Mouse (Mus musculus) heart, postnatal 10 days (tissue): ENCODE results near the gene Ubr3. TPM values are rescaled to one million over a fixed set of nuclear protein-coding genes. Genes with fewer than 3 reads are reported as not detected.

Experiments
- DNase-seq, 2 experiments: peaks; one replicate each; pipeline ENCODE4 v3.0.0; 2021
- intact Hi-C: fragments of 180-260 bp; cut with DNase I; formaldehyde crosslinking; loops from one replicate; pipeline ENCODE4 v1.15.1; 2025
- total RNA-seq, 2 experiments: library from RNA; stranded (reverse); gene quantifications; 2 replicates each; pipeline ENCODE4 v1.2.3; 2021

Ubr3 gene
- 100 to 1,000 TPM; 105 to 111 TPM for total RNA-seq

DNA sequence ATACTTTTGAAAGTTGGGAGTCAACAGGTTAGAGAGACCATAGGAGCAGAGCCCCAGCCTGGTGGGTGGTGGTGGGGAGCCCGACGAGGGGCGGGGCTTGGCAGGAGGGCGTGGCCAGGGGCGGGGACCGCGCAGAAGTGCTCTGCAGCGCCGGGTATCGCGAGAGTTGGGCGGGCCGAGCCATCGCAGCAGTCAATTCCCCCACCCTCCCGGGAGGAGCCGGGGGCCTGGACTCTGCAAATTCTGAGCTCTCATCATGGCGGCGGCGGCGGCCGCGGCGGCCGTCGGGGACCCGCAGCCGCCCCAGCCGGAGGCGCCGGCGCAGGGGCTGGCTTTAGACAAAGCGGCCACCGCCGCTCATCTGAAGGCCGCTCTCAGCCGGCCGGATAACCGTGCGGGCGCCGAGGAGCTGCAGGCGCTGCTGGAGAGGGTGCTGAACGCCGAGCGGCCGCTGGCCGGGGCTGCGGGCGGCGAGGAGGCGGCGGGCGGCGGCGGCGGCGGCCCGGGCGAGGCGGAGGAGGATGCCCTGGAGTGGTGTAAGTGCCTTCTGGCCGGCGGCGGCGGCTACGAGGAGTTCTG is at the start of gene Ubr3:
Gene Ubr3, plus strand, starts transcription at position 208 of the 579 bp plus-strand sequence.
- intact Hi-C loops = no loop called here

DNA sequence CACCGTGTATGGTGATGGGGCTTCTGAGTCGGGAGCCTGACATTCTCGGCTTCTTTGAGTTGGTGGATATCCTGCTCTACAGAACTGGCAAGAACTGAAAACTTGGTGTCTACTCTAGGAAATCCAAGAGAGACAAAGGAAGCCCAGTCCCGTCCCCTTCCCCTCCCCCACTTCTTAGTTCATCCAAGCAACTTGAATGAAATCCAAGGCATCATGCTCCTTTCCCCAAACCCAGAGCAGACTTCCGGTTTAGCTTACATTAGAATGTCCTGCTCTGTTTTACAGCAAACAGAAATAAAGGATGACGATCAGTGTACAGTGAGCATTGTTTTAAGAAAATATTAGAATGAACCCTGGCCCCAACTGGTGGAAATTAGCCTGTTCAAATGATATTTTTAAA is 47.8 kb upstream of the Ubr3 start:
- peak; percentile 36 to 37 for DNase-seq
- intact Hi-C loops = no loop called here

More for the DNA sequence above, at the start of gene Ubr3:
- DNase-seq = peak; percentile 98

DNA sequence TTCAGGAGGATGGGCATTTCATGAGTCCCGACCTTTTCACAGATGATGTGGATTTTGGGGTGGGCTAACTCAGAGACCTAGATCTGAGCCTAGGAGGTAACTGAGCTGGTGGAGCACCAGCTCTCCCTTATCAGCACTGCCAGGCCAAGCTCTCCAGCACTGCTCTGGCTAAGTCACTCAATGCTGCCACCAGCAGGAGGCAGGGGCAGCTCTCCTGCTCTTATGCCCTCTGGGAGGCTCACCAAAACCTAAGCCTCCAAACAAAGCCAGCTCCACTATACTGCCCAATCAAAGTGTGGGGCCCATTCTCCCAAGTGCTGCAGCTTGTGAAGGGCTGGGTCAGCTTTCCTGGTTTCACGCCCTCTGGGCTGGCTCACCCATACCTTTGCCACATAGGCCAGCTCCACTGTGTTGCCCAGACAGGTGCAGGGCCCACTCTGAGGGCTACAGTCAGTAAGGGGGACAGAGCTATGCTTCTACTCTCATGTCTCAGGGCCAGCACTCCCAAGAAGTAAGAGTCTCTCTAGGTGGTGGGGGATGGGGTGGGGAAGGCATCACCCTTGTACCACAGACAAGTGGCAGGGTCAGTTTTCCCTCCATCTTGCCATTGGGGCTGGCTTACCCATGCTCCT is 45.5 kb upstream of the Ubr3 start:
- intact Hi-C loops = no loop called here
- no peak for DNase-seq

DNA sequence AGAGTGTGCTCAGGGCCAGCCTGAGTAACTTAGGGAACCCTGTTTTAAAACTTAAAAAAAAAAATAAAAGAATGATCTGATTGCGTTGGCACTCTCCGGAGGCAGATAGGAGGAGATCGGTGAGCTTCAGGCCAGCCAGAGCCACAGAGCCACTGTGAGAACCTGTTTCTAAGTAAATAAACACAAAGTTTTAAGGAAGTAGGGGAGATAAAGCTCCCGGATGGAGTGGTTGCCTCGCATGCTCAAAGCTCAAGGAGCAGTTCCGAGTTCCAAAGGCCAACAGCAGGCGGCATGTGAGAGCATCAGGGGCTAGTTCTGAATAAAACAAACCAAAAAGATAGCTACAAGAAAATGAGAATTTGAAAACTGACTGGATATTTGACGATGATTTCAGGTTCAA is 40.7 kb upstream of the Ubr3 start:
- peak in 1 of 2 experiments; percentile 9 for DNase-seq
- intact Hi-C loops = loop anchor here (5.0 kb wide), 1 partner anchor 101 kb away; no protein-coding TSS in a partner anchor

DNA sequence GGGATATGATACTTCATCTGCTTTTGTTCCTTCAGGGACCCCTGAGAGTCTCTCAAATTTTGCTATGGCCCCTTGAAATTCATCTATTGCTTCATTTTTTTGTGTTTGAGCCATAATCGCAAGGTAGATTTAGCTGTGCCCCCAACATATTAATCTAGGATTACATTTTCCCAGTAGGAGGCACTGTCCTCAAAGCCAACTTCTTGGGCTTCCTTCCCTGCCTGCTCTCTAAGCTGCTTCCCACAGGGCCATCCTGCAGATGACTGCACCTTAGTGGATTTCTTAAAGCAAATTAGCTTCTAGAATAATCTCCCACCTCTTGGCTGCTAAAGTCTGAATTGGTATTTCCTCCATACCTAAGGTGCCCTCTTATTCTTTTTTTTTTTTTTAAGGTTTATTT is 39.2 kb upstream of the Ubr3 start:
- DNase-seq = no peak
- intact Hi-C loops = loop anchor here (5.0 kb wide), 1 partner anchor 99 kb away; no protein-coding TSS in a partner anchor

DNA sequence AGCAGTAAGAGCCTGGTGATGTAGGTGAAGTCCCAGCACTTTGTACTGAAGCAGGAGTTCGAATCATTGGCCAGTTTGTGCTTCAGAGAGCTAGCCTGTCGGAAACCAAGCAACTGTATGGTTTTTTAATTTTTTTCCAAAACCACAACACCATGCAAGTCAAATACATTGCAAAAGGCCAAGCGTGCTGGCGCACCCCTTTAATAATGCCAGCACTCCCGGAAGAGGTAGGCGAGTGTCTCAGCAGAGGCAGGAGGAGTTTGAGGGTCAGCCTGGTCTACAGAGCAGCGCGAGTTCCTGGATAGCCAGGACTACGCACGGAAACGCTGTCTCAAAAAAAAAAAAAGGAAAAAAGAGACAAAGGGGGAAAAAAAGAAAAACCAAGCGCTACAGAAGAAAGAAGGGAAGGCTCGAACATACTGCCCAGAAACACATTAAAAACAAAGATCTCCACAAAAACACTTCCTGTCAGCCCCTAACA is 36.0 kb upstream of the Ubr3 start:
- intact Hi-C loops = loop anchor here (1.0 to 10.0 kb wide), 4 partner anchors 37 to 226 kb away; no protein-coding TSS in a partner anchor
- peak in 1 of 2 experiments; percentile 41 for DNase-seq

DNA sequence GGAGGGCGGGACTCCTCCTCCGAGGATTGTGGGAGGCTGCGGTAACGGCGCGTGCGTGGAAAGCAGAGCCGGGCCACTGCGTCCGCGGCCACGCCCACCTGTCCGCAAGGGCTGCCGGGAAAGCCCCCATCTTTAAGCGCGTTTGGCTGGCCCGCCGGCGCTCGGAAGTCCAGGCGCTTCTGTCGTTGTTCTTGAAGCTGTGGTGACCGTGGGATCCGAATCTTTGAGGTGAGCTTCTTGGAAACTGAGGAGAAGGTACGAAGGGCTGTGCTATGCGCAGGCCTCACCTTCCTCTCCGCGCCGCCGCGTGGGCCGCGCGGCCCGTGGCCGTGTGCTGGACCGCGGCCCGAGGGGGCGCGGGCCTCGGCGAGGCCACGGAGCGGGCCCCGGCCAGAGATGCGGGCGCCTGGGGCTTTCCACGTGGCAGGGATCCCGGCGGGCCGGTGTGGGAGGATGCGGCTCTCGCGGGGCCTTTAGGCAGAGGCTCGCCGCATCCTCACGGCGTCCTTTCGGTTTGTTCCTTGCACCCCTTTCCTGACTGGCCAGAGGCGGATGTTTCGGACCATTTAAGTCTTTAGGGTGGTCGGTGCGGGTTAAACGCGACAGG is 35.5 kb upstream of the Ubr3 start, which contains the start of gene Ssb:
Gene Ssb, plus strand, starts transcription at position 78 of the 607 bp plus-strand sequence.
- peak; percentile 95 for DNase-seq
- intact Hi-C loops = loop anchor here (1.0 to 10.0 kb wide), 5 partner anchors 23 to 227 kb away; partner anchors contain the start of gene Mettl5

DNA sequence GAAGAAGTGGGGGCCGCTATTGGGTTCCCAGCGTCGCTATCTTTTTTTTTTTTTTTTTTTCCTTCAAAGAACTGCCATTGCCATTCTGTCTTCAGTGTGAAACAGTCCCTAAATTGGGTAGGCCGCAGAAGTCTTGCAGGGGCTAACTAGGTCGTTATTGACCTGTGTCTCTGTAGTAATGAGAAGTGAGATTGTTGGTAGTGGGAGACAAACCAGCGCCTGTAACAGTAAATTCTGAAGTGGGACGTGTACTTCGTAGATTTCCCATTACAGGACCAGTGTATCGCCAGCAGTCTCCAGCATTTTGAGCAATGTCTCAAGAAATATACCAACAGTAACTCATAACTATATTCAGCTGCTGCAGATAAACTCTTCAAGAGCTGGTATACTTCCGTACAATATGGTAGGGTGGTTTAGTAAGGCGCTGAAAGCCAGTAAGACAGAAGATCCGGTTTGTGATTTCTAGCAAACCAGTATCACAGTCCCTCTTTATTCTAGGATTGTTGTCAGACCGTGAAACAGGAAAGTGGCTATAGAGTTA is 34.9 kb upstream of the Ubr3 start:
- intact Hi-C loops = loop anchor here (2.0 to 10.0 kb wide), 2 partner anchors 23 to 227 kb away; partner anchors contain the start of gene Mettl5
- DNase-seq = no peak

DNA sequence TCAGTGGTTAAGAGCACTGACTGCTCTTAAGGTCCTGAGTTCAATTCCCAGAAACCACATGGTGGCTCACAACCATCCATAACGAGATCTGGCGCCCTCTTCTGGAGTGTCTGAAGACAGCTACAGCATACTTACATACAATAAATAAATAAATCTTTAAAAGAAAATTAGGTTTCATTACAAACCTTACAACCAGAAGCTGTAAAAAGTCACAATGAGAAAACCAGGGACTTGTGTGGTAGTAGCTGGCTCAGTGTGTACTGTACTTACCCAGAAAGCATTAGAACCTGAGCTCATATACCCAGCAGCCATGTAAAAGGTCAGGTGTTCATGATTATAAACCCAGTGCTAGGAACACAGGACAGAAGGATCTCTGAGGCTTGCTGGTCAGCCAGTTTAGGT is 13.1 kb upstream of the Ubr3 start:
- intact Hi-C loops = loop anchor here (2.0 kb wide), 1 partner anchor 21 kb away; no protein-coding TSS in a partner anchor
- no peak for DNase-seq

DNA sequence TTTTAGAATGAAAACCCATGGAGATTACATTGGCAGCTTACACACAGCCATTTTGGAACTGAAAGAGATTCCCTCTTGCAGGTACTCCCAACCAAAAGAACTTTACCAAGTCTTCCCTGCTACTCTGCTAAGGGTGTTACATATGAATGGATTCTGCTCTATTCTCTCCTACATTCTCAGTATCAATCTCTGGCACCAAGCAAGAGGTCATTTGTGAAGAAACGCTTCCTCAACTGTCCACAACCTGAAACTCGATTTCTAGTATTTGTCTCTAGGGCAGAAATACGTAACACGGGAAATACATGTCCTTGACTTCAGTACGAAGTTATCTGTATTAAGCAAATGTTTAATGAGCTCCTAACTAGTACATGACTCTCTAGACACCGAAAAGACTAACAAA is 12.5 kb upstream of the Ubr3 start:
- no peak for DNase-seq
- intact Hi-C loops = loop anchor here (2.0 kb wide), 1 partner anchor 22 kb away; no protein-coding TSS in a partner anchor

DNA sequence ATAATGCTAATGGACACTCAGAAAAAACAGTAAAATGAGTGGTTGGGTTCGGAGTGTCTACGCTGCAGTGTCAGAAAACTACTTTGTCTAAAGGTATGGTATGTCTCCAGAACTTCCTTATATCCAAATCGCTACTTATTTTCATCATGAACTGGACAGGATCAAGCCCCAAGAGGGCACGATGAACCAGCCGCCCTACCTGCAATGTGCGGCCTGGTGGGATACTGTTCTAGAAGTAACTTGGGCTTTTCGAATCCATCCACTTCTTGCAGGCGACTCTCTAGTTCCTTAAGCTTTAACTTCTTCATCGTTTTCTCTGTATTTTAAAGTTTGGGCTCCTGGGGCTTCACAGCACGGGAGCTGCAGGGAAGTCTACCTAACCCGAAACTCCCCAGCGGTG is 12.0 kb upstream of the Ubr3 start:
- intact Hi-C loops = loop anchor here (2.0 to 5.0 kb wide), 3 partner anchors 22 to 163 kb away; partner anchors contain the start of gene Ppig
- DNase-seq = peak in 1 of 2 experiments; percentile 10

DNA sequence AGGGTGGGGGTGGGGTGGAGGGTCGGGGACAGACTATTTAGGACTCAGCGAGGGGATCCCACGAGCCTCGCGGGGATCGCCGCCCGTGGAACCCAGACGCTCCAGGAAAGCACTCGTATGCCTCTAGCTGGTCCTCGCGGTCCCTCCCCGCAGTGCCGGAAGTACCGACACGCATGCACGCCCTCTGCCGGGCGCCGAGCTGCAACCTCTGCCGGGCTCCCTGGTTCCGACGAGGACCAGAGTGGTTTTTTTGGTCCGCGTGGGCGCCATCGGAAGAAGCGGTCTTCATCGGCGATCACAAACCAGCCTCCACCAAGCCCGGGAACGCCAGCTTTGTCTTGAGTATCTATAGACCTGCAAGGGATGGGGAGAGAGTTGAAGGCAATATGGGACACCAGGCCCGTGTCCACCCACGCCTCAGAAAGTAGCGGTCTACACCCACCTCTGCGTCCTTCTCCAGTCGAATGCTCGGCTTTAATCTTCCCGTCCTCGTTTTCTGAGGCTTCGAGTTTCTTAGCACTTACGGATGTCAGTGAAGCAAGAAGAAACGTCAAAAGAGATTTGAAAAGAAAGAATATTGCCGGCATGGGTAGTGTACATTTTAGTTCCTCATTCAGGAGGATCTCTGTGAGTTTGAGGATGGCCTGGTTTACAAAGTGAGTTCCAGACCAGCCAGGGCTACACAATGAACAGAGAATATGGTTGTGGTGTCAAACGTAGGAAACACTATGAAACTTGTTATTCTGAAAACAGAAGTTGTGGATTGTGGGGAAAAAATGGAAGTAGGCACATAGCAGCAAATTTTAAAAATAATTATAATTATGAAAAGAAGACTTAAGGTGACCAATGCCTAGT is 11.4 kb upstream of the Ubr3 start, which contains the start of gene Mettl5:
Gene Mettl5, minus strand, starts transcription at position 165 of the 855 bp plus-strand sequence.
- intact Hi-C loops = loop anchor here (2.0 to 5.0 kb wide), 3 partner anchors 23 to 163 kb away; partner anchors contain the start of gene Ppig

DNA sequence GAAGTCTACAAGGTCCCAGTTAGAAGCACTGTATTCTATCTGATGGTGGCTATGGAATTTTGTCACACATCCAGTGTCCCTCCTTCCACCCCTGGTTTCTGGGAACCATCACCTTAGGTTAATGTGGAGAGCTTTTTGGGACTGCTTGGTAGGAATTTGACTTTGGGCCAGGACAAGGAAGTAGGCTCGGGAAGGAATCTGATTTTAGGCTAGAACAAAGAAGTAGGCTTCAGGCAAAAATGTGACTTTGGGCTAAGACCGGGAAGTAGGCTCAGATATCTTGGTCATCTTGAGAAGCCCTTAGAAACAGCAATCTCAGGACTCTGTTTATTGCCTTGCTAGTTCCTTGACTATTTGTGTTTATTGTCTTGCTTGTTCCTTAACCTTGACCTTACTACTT is 8.1 kb upstream of the Ubr3 start:
- intact Hi-C loops = loop anchor here (5.0 kb wide), 2 partner anchors 87 to 167 kb away; partner anchors contain the start of gene Ppig
- DNase-seq = no peak

More for the DNA sequence above, 11.4 kb upstream of the Ubr3 start, which contains the start of gene Mettl5:
- DNase-seq = peak; percentile 91 to 93

DNA sequence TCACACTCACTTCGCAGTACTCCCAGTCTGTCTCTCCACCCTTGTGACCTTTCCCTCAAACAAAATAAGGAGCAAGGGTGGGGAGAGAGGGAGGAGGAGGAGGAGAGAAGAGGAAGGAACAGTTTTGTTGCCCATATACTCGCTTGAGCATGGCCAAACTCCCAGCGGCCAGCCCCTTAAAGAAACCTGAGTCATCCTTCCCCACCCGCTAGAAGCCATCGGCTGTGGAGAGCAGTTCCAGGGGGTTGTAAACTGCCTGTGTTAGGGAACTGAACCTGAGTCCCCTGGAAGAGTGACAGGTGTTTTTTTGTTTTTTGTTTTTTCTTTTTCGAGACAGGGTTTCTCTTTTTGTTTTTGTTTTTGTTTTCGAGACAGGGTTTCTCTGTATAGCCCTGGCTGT is 6.2 kb upstream of the Ubr3 start:
- DNase-seq = no peak
- intact Hi-C loops = no loop called here

DNA sequence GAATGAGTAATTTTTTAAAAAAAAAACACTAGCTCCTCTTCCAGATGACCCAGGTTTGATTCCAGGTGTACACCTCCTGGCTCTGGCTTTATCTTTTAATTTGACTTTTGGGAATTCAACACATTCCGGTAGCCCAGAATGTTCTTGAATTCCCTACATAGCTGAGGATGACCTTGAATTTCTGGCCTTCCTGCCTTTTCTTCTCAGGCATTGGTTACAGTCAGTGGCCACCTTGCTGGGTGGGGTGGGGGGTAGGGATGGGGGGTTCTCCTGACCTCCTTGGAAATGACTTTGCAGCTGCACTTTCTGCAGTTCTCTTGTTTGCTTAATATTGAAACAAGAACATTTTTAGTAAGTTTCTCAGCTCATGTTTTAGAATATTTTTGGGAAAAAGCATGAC is 3.9 kb upstream of the Ubr3 start:
- intact Hi-C loops = no loop called here
- no peak for DNase-seq

DNA sequence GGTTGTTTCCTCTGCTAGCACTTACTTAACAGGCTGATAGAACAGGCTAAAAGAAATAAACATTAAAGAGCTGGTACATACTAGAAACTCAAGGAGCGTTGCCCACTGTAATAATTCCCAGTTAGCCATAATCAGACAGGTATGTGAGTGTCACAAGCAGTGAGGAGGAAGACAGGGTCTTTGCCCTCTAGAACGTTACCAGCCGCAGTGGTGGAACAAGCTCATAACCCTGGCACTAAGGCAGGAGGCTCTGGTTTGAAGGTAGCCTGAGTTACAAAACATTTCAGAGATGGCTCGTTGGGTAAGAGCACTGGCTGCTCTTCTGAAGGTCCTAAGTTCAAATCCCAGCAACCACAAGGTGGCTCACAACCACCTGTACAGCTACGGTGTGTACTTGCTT is 3.2 kb upstream of the Ubr3 start:
- no peak for DNase-seq
- intact Hi-C loops = no loop called here

DNA sequence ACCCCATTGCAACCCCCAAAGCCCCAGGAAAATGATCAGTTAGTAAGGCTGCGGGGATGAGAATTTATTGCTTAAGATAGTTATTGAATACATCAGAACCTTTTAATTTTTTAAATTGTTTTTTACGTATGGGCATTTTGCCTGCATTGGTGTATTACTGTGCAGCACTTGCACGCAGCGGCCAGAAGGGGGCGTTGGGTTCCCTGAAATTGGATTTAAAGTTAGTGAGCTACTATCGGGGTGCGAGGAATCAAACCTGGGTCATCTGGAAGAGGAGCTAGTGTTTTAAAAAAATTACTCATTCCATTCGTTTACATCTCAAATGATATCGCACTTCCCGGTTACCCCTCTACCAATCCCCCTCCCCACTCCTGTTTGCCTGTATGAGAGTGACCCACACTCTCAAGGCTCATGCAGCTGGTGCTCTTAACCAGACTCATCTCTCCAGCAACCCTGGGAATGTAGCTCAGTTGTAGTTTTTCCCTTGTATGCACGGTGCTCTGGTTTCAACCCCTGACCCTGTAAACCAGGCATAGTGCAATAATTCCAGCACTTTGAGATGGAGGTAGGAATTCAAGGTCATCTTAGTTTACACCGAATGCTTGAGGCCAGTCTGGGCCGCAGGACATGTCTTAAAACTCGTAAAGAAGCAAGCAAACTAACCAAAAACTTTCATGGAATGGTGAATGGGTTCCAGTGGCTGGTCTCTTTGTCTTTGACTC is 1.4 kb upstream of the Ubr3 start:
- intact Hi-C loops = no loop called here
- DNase-seq = peak in 1 of 2 experiments; percentile 10

DNA sequence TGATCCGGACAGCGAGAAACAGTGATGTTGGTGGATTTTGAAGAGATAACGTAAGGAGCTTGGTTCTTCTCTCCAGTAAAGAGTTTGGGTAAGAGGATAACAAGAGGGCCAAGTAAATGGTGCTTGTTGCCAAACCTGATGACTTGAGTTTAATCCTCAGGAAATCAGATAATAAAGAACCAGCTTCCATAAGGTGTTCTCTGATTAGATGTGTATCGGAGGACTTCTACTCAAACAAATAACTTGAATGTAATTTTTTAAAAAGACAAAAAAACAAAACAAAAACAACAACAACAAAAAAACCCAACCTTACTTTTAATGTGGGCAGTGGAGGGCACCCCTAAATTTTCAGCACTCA is 843 bp upstream of the Ubr3 start:
- no peak for DNase-seq
- intact Hi-C loops = no loop called here
